Mouse (Mus musculus): ENCODE data around the gene Pear1.

The Pear1 gene

DNA sequence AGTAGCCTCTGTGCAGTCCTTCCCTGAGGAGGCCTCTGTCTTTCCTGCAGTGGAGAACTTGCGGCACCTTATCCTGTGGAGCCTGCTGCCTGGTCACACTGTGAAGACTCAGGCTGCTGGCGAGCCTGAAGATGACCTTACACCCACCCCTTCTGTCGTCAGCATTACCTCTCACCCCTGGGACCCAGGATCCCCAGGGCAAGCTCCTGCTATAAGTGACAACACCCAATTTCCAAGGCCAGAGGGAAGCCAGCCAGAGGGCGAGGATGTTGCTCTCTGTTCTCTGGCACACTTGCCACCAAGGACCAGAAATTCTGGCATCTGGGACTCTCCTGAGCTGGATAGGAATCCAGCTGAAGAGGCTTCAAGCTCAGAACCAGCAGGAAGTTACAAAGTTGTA is 91.0 kb downstream of the Pear1 start:
- in situ Hi-C loops (cut with MboI, MseI): no loop called here

DNA sequence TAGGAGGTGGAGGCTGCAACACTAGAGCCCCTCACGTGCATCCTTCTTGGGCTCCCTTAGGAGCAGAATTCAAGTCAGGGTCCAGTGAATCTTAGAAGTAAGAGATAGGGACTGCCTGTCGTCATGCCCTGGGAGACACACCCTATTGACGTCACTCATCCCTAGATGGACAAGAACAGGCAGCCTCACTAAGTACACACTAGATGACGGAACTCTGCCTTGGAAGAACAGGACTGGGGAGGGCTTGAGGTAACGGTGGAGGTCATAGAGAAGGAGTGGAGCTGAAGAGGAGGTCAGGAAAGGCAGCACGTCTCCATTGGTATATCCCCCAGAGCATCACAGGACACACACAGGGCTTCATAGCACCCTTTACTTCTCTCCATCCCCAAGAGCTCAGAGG is 95.4 kb downstream of the Pear1 start:
- in situ Hi-C loops (cut with MboI, MseI): no loop called here

DNA sequence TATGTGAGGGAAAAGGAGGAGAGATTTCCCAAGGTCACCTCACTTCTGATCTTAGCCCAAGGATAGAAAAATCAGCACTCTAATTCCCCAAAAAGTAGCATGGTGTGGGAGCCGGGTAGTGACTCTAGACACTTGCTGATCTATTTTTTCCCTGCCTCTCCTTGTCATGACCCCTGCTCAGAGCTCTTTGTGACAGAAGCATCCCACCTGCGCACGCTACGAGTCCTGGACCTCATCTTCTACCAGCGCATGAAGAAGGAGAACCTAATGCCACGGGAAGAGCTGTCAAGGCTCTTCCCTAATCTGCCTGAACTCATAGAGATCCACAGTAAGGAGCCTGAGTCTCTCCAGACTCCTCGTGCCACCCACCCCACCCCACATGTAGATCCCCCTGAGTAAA is 97.9 kb downstream of the Pear1 start:
- in situ Hi-C loops (cut with MboI, MseI): no loop called here

DNA sequence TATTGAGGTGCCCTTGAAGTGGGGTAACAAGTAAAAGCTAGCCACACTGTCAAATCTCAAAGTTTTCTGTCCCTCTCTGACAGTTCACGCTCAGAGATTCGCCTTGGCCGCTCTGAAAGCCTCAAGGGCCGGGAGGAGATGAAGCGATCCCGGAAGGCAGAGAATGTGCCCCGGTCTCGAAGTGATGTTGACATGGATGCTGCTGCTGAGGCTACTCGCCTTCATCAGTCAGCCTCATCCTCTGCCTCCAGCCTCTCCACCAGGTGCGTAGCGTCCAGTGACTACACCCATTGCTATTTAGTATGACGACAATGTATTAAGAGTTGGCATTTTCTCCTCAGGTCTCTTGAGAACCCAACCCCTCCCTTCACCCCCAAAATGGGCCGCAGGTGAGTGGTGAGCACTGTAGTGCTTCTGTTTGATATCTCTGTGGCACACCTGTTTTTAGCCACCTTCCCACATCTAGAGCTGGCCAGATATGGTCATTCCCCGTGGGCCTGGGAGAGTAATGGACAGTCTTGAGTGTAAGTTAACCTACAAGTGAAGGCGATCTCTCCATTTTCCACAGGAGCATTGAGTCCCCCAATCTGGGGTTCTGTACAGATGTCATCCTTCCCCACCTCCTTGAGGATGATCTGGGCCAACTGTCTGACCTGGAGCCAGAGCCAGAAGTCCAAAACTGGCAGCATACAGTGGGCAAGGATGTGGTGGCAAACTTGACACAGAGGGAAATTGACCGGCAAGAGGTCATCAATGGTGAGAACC is 98.5 kb downstream of the Pear1 start:
- in situ Hi-C loops (cut with MboI, MseI): no loop called here

DNA sequence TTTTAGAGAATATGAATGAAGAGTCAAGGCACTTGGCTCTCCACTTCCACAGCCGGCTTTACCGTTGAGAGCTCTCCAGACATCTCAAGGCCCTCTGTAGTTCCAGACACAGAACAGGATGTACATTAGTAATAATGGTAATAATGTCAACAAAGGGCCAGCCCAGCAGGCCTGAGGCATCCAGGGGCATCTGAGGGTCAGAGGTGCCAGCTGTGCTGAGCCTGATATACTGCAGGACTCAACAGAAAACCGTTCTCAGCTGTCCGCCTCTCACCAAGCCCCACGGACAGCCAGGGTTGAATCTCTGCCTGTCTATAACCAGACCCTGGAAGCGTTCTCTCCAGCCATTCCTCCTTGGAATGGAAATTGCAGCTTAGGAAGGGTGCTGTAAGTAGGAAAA is 99.5 kb downstream of the Pear1 start:
- in situ Hi-C loops (cut with MboI, MseI): no loop called here

DNA sequence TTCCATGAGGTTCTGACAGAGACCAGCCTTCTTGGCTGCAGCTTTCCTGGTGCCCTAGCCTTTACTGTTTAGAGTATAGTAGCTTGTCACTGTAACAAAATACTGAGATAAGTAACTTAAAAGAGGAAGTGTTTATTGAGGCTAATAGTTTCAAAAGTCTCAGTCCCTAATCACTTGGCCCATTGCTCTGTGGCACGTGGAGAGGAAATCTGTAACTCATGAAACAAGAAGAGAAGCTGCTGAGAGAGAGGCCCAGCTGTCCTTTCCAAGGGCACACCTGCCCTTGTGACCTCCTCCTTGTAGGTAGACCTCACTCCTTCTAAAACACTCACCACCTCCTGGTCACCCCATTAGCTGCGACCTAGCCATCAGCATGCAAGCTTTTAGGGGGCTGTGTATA is 105.6 kb downstream of the Pear1 start:
- in situ Hi-C loops (cut with MboI, MseI): no loop called here
